Mouse (Mus musculus) spleen, postnatal 14 days (tissue): ENCODE data around the gene Denr.

ENCODE experiments used
- DNase-seq, 2 experiments: peaks; one replicate each; pipeline ENCODE4 v3.0.0; 2021 to 2022; ENCODE audit warnings: low spot score in 2 of 2

Gene Denr

GRCm38 (mm10) chr5:123906976-123907630 lies at the start of gene Denr:
TSS of gene Denr (plus strand) at chr5:123907175.
- DNase-seq, result peak; percentile 100

DNA sequence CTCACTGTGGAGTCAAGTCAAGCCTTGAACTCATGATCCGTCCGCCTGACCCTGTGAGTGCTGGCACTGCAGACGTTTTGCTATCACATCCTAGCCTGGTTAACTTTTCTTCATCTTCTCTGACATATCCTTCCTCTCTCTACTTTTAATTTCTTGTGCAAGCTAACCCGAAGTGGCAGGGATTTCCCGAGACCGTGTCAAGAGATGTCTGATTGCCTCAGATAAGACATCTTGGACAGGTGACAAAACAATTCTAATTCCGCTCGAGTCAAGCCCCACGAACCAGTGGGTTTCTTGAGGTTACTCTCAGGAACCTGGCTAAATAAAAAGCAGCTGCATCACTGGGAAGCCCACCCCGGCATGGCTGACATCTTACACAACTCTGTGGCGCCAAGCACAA lies 48.2 kb upstream of the Denr start:
- DNase-seq, result no peak

- no peak for DNase-seq
Measured at GRCm38 (mm10) chr5:123862374-123863350, 44.3 kb upstream of the Denr start.

GRCm38 (mm10) chr5:123863934-123864333 lies 43.0 kb upstream of the Denr start:
- DNase-seq, result no peak

DNA sequence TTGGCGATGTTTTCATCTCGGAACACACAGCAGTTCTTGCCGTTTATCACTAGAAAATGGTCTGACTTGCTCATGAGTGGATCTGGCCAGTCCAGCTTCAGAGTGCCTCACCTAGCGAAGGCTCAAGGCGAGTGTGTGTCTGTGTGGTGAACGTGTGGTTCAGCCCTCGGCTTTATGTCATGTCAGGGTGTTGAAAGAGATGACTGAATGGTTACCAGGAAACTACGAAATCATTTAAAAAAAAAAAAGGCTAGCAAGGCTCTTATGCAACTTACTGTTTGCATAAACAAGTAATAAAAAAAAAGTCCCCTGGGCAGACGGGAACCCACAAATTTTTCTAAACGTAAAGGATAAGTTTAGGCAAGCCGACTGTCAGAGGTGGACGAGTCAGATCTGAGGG lies 41.6 kb upstream of the Denr start, which contains the start of gene Hcar2:
TSS of gene Hcar2 (minus strand) at position 135 of the 400 bp plus-strand sequence.
- no peak for DNase-seq

DNA sequence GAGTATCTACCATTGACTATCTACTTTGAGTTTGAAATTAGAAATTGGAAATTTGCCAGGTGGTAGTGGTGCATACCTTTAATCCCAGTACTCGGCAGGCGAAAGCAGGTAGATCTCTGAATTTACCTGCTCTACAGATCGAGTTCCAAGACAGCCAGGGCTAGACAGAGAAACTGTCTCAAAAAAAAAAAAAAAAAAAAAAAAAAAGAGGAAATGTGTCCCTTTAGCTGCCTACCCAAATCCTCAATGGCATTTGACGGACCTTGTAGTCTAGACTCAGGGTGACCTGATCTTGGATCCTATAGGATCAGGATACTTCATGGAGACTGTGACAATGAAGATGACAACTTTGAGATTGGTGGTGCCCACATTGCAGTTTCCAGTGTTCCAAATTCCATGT lies 40.5 kb upstream of the Denr start:
- no peak for DNase-seq

DNA sequence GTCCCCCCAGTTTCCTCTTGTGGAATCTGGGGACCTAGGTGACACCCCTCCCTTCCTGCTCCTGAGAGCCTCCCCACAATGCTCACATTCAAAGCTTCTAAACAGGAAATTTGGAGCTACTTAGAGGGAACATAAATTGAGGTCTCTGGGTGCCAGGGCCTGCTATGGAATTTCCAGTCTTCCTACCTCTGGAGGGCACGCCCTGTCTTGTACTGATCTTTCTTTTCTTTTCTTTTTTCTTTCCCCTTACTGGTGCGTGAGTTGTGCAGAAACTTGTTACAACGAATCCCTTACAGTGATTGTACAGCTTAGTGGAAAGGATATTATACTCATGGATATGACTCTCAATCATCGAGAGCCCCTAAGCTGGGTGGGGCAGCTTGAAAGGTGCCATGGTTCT lies 37.4 kb upstream of the Denr start:
- DNase-seq, result no peak

DNA sequence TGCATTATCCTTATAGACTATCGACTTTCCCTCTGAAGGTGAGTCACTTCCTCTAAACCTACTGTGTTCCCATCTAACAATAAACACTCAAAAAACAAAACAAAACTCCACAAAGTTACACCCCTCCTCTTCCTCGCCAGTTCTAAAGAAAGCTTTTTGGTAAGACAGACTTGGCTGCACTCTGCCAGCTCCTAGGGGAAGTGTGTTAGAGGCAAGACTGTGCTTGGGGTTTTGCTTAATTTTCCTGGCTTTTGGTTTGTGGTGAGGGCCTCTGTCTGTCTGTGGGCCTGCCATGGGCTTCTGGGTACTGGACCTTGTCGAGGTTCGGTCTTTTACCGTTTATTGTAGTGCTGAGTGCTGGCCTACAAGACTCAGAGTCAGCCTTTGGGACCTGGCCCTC lies 32.8 kb upstream of the Denr start:
- no peak for DNase-seq

DNA sequence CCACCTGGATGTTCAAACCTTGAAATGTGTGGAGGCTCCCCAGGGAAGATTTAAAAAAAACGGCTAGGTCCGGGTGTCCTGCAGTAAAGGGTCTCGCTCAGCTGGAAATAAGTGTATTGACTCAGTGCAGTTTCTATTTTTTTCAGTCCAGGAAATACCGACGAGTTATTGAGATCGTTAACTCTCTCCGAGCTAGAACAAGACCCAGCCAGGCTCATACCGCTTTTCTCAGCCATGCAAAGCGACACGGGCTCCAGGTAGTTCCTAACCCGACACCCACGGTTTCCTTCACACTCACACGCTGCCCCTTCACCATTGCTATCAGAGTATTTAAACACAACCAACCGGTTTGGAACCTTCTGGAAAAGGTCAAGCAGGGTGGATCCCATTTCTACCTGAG lies 28.9 kb upstream of the Denr start:
- DNase-seq, result no peak

DNA sequence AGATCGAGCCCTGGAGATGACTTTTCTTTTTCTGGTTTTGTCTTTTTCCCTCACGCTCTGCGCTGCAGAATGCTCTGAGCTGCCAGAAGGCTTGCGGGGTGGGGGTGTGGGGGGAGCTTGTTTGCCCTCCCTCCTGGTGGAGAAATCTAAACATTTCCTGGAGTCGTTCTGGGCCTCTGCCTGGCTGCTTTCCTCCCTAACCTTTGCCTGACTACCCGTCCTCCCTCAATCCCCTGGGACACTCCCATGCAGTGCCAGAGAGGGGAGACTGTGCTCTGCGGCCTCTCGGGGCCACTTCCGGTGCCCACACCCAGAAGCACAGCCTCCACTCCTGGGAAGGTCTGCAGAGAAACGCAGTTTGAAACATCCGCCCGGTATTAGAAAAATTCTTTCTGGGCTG lies 27.0 kb upstream of the Denr start, which contains the start of gene Hcar1:
TSS of gene Hcar1 (minus strand) at position 93 of the 400 bp plus-strand sequence.
- no peak for DNase-seq

DNA sequence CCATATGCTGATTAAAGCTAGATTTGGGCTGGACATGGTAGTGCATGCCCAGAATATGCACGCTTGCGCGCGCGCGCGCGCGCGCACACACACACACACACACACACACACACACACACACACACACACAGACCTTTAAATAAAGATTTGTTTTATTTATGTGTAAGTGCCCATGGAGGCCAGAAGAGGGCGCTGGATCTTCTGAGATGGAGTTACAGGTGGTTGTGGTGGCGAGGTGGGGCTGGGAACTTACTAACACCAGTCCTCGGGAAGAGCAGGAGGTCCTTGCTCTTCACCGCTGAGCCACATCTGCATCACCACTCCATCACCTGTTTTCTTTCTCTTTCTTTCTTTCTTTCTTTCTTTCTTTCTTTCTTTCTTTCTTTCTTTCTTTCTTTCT lies 26.2 kb upstream of the Denr start:
- no peak for DNase-seq

DNA sequence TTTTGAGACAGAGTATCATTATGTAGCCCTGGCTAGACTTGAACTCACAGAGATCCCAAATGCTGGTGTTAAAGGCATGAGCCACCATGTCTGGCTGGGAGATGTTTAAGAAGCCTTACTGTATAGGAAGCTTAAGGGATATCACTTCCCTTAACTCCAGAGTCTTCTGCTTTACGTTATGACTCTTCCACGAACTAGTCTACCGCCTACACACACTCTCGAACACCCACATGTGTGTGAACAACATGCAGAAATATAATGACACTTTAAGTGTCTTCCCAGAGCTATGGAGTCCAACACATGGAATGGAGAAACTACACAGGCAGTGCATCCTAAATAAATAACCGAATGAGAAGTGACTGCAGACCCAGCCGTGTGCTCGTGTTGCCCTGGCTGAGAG lies 23.1 kb upstream of the Denr start:
- no peak for DNase-seq

DNA sequence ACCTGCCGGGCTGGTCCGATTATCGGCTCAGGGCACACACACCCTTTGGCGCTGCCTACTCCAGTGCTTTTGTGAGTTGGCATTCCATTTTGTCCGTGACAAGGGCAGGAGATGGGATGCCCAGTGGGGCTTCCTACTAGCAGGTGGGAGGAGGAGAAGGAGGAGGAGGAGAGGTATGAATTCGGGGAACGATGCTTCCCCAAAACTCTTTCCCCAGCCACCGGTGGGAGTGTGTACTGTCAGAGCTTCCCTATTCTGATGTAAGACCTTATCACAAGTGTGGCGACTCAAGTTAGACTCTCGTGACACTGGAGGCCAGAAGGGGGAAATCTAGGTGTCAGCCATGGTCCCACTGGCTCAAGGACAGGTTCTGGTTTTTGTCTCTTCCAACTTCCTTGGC lies 22.6 kb upstream of the Denr start:
- DNase-seq, result no peak

GRCm38 (mm10) chr5:123886365-123886764 lies 20.6 kb upstream of the Denr start:
- no peak for DNase-seq

- no peak for DNase-seq
Measured at GRCm38 (mm10) chr5:123890312-123890711, 16.7 kb upstream of the Denr start.

- no peak for DNase-seq
Measured at GRCm38 (mm10) chr5:123890987-123891386, 16.0 kb upstream of the Denr start.

DNA sequence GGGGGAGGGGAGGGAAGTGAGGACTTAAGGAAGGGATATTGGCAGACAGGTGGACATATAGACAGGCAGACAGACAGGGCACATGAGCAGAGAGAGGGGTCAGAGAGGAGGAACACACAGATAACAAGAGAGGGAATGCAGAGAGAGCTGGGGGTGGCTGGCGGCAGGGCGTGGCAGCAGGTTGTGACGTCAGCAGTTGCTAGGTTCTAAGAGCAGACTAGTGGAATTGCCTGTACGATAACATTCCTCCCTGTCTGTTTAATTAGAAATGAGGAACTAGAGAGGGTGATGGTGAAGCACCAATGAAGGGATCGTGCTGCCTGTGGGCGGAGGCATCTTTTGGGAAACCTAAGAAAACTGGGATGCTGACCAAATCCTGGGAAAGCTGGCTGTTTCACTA lies 15.3 kb upstream of the Denr start:
- peak in 1 of 2 experiments; percentile 40 for DNase-seq

DNA sequence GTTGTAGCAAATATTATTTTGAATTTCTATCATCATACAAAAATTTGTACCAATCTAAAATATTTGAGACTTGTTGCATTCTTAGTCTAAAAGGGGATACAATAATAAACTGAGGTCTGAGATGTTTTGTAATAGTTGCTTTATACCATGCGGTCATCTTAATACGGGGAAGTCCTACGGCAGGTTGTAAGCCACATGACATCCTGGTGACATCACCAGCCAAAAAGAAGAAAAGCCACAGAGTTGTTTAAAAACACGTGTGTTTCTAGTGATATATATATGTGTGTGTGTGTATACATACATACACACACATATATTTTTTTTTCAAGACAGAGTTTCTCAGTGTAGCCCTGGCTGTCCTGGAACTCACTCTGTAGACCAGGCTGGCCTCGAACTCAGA lies 13.5 kb upstream of the Denr start:
- DNase-seq, result no peak

DNA sequence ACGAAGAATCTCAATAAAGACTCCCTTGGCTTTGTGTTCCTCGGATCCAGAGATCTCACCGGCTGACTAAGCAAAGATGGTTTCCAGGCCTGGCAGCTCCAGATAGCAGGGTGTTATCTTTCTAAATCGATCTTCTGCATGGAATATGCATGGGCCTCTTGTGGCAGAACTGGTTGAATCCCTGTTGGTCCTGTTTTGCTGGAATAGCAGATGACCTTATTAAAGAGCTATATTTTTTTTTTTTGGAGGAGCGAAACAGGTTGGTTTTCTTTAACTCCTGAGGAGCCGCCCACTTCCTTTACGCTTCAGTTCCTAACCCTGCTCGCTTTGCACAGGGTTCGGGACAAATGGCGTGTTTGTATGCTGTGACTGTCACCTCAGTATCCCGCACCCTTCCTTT lies 10.6 kb upstream of the Denr start:
- no peak for DNase-seq

DNA sequence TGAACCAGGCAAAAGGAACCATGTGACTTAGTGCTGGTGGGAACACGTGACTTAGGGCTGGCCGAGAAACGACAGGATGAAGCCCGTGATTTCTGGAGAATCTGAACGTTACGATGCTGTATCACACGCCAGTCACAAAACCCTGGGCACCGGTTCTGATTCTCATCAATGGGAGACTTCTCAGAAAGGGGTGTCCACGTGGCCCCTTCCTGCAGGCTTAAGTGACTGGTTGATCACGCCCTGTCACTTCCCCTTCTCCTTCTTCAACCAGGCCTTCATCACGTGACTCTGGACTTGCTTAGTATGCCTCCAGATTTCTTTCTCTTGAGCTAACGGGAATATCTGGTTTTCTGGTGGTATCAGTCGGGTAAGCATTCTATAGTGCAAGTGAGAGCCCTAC lies 9.6 kb upstream of the Denr start:
- DNase-seq, result no peak

DNA sequence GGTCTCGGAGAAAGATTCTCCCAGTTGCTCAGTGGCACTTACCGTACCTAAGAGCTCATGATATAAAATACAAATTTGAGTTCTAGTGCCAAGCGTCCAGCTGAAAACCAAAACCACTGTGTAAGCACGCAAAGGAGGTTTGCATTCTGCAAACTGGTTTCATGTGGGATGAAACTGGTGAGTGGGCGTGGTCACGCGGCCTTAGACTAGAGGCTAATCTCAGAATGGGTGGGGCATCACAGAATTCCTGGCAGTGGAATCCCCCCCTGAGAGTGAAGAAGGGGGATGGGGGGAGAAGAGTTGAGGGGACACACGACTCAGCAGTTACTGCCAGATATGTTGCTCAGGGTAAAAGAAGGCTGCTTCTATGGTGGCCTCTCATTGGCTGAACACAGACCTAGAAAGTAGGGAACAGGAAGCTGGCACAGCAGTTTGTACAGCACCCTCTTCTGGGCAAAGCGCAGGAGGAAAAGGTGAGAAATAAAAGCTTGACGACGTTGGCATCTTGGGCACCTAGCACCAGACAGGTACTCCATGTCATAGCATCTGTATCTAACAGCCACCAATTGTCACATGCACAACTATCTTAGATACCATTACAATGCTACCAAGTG lies 2.8 kb upstream of the Denr start:
- DNase-seq, result no peak

DNA sequence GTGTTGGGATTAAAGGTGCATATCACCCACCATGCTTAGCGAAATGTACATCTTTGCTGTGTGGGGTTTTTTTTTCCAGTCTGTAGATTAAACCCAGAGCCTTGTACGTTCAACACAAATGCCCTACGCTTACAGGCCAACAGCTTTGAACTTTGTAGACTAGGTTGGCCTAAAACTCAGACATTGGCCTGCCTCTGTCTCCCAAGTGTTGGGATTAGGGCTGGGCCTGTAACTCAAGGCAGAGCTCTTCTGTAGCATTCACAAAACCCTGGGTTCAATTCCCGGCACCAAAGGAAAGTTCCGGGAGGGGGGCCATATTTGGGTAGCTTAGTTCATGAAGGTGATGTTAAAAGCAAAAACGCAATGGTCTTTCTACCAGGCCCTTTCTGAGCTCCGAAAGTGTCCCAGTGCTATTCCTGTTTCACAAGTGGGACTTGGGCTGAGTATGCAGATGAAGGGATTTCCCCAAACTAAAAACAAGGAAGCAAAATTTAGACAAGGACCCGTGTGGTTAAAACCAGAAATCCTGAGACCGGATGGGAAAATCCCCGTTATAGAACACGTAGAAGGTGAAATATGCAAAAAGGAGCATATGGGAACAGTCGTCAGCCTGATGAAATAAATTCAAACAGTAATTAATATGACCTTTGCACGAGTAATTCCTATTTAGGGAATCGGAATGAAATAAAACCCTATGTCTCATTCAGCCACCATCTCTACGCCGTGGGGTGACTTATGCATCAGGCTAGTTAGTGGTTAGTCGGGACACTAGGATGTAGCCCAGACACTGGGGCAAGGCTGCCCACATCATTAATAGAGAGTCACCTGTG lies 614 bp upstream of the Denr start:
- no peak for DNase-seq
